Mouse (Mus musculus) ES-Bruce4 (cell line): ENCODE measurements around the gene Myl12a. TPM values are rescaled to one million over a fixed set of nuclear protein-coding genes. Genes with fewer than 3 reads are reported as not detected.
A peak's percentile ranks its signal among the peaks of the same experiment; 100 is the strongest.
"Not testable (repeated sequence)": the region's sequence is repeated elsewhere in the genome, so short reads cannot be mapped to it uniquely, and the experiment has no call there.

Experiments used
- H3K27ac ChIP-seq: 2 replicates; pipeline ENCODE4 v1.5.1; 2012; ENCODE audit warnings: low read length, inconsistent platforms; ENCODE audit not compliant: insufficient read depth
- H3K27me3 ChIP-seq: 2 replicates; pipeline ENCODE4 v1.6.1; 2012; ENCODE audit warnings: mild to moderate bottlenecking, low read length, inconsistent platforms; ENCODE audit not compliant: control insufficient read depth, poor library complexity, insufficient read depth, severe bottlenecking
- H3K36me3 ChIP-seq: 2 replicates; pipeline ENCODE4 v1.6.1; 2012; ENCODE audit warnings: inconsistent platforms, mild to moderate bottlenecking, low read length, moderate library complexity; ENCODE audit not compliant: control insufficient read depth, poor library complexity, insufficient read depth, severe bottlenecking
- H3K4me1 ChIP-seq: one replicate; pipeline ENCODE4 v1.8.1; 2011; ENCODE audit warnings: low read length; ENCODE audit not compliant: control insufficient read depth, insufficient read depth
- H3K4me3 ChIP-seq: 2 replicates; pipeline ENCODE4 v1.5.1; 2011; ENCODE audit warnings: low read depth, mild to moderate bottlenecking, low read length
- H3K9ac ChIP-seq: 2 replicates; pipeline ENCODE4 v1.6.1; 2012; ENCODE audit warnings: low read depth, mild to moderate bottlenecking, inconsistent platforms; ENCODE audit not compliant: poor library complexity, severe bottlenecking
- H3K9me3 ChIP-seq: replicated peaks from 2 replicates; pipeline ENCODE4 v1.6.1; 2012; ENCODE audit warnings: mild to moderate bottlenecking, low read length, inconsistent platforms; ENCODE audit not compliant: control insufficient read depth, poor library complexity, insufficient read depth, severe bottlenecking
- CTCF ChIP-seq: IDR thresholded peaks from one replicate; pipeline ENCODE4 v1.8.1; 2011; ENCODE audit warnings: low read depth, low read length
- EP300 ChIP-seq: IDR thresholded peaks from 2 replicates; pipeline ENCODE4 v1.6.1; 2011; ENCODE audit warnings: low read depth, low read length; ENCODE audit not compliant: insufficient read depth
- POLR2A ChIP-seq: IDR thresholded peaks from one replicate; pipeline ENCODE4 v1.8.1; 2011; ENCODE audit warnings: low read length; ENCODE audit not compliant: insufficient read depth
- polyA plus RNA-seq: library from polyadenylated mRNA; stranded (reverse); fragments of >200 nt; gene quantifications from 2 replicates; pipeline ENCODE4 v1.2.4, GENCODE M21; 2011; ENCODE audit warnings: low read depth; ENCODE audit not compliant: missing spikeins, insufficient read depth, insufficient read length

Gene Myl12a
- polyA plus RNA-seq, 1 experiment, result 626 TPM

DNA sequence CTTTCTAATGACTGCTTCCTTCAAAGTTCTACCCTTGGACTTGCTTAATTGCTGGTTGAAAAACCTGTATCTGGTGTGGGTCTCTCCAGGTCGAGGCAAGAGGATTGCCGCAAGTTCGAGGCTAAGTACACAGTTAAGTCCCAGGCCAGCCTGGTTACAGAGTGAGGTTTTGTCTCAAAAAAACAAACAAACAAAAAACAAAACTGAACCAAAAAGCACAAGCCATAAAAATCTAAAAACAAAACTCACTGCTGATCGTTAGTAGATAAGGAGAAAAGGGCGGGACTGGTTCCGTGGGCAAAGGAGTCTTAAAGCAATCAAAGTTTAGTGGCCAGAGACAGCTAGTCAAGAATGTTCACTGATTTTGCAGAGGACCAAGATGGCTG is 16.3 kb downstream of the Myl12a start:
- no peak for TF ChIP-seq POLR2A
- no peak for TF ChIP-seq CTCF
- no peak for TF ChIP-seq EP300
- H3K27ac ChIP-seq, result no peak overlapping the region
- no peaks in the 10 kb centered on the region for H3K27me3 ChIP-seq
- H3K4me1 ChIP-seq, result peaks cover 4% of the 10 kb centered on the region
- H3K9me3 ChIP-seq, result no peaks in the 10 kb centered on the region
- H3K4me3 ChIP-seq, result no peak overlapping the region
- peaks cover 33% of the 10 kb centered on the region for H3K36me3 ChIP-seq
- H3K9ac ChIP-seq, result 0 out of 2 replicates have a peak overlapping the region, but pooled peaks have one; percentile 11

DNA sequence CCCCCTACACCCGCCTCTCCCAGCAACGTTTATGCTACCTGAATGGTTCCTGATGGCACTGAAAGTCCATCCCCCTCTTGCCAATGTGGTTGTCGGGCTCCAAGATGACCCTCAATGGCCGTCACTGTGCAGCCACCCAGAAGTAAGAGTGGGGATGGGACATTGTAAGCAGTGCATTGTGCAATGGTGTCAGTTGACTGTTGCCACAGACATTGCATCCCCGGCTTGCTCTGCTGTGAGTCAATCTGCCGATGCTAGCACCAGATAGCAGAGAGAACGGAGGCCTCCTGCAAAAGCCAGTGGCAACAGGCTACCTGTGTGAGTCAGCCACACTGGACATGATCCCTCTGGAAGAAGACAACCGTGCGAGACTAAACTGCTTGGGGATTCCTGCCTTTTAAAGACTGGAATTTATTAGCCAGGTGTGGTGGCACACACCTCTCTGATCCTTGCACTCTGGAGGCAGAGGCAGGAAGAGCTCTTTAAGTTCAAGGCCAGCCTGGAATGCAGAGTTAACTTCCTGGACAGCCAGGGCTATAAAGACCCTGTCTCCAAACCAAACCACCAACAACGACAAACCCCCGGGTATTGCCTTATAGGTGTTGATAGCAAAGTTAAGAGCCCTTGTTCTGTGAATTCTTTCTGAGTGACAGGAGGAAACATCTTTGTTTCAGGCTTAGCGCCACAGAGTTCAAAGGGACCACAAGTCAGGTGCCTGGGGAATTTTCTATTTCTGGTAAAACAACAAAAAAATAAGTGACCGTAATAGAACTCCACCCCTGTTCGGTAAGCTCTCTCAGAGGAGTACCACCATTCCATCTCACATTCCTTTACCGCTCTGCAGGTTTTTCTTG is 16.9 kb downstream of the Myl12a start:
- peaks cover 4% of the 10 kb centered on the region for H3K4me1 ChIP-seq
- no peak overlapping the region for H3K9ac ChIP-seq
- H3K9me3 ChIP-seq, result no peaks in the 10 kb centered on the region
- peak overlapping the region; percentile 20; the same call in 1 of the 2 replicates for H3K27ac ChIP-seq
- no peak for TF ChIP-seq CTCF
- TF ChIP-seq EP300, result no peak
- no peak for TF ChIP-seq POLR2A
- H3K27me3 ChIP-seq, result no peaks in the 10 kb centered on the region
- H3K36me3 ChIP-seq, result peaks cover 36% of the 10 kb centered on the region
- H3K4me3 ChIP-seq, result no peak overlapping the region

DNA sequence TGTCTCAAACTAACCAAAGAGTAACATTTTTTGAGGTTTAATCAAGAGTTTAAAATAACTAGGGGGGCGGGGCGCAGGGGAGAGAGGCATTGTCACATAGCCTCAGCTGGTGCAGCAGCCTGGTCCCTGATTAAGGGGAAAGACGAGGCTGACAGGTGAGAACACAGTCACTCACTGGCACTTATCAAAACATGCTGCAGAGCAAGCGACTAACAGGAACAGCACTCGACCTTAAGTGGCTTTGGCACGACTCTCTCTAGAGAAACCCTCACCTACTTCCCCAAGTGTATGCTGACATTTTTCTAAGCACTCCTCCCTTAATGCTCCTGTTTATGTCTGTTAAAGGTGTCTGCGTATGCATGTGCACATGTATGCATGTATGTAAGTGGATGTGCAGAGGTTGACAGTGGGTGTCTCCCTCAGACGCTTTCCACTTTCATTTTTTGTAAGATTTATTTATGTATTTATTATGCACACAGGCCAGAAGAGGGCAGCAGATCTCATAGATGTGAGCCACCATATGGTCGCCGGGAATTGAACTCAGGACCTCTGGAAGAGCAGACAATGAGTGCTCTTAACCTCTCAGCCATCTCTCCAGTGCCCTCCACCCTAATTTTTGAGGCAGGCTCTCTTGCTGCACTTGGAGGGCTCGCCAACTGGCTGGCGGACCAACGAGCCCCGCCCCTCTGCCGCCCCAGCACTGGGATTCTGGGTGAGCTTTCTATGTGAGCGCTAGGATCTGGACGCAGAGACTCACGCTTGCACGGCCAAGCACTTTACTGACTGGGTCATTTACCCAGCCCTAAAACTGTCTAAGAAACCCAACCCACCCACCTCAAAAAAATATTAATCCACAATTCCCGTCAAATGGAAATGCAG is 23.1 kb downstream of the Myl12a start:
- H3K4me1 ChIP-seq, result no peaks in the 10 kb centered on the region
- TF ChIP-seq CTCF (peak; percentile 10), POLR2A (no peak)
- H3K27ac ChIP-seq, result no peak overlapping the region
- H3K36me3 ChIP-seq, result peaks cover 37% of the 10 kb centered on the region
- H3K27me3 ChIP-seq, result no peaks in the 10 kb centered on the region
- no peak overlapping the region for H3K4me3 ChIP-seq
- no peaks in the 10 kb centered on the region for H3K9me3 ChIP-seq
- H3K9ac ChIP-seq, result no peak overlapping the region

- Histone ChIP-seq H3K9me3 (no peaks in the 10 kb centered on the region), H3K4me1 (no peaks in the 10 kb centered on the region), H3K27me3 (no peaks in the 10 kb centered on the region), H3K27ac (no peak overlapping the region), H3K9ac (no peak overlapping the region), H3K4me3 (no peak overlapping the region), H3K36me3 (peaks cover 41% of the 10 kb centered on the region)
- TF ChIP-seq CTCF (peak; percentile 49), EP300 (no peak), POLR2A (no peak)
Observed at GRCm38 (mm10) chr17:70977799-70978198, 24.9 kb downstream of the Myl12a start.

GRCm38 (mm10) chr17:70974065-70974464 is 28.6 kb downstream of the Myl12a start:
- H3K4me3 ChIP-seq, H3K4me1 ChIP-seq: not testable (repeated sequence)

GRCm38 (mm10) chr17:70973398-70973797 is 29.3 kb downstream of the Myl12a start:
- Histone ChIP-seq H3K9me3 (no peaks in the 10 kb centered on the region), H3K4me3 (no peak overlapping the region), H3K36me3 (peaks cover 24% of the 10 kb centered on the region), H3K4me1 (no peaks in the 10 kb centered on the region), H3K27ac (no peak overlapping the region), H3K27me3 (no peaks in the 10 kb centered on the region), H3K9ac (no peak overlapping the region)
- TF ChIP-seq POLR2A (no peak), EP300 (no peak), CTCF (no peak)

More at GRCm38 (mm10) chr17:70974065-70974464, 28.6 kb downstream of the Myl12a start:
- H3K9me3 ChIP-seq, H3K27me3 ChIP-seq, H3K27ac ChIP-seq, H3K9ac ChIP-seq: not testable (repeated sequence)
- peaks cover 24% of the 10 kb centered on the region for H3K36me3 ChIP-seq
